ENCODE assay signal across 8 mouse cellular contexts in the genomic region with DNA sequence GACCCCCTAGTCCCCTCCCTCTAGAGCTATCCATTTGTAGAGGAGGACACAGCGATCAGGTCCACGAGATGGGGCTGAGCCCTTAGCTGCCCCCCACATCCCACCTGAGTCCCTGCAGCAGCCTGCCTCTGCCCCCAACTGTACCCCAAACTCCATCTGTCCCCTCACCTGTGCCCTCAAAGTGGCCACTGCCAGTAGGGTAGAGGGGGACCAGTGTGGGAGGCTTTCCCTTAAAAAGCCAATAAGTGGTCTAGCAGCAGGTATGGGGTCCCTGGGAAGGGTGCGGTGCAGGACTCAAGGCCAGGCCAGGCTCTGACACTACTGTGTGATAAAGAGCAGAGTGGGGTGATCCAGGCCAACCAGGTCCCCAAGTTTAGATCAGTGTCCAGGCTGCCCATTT. TPM values are rescaled to one million over a fixed set of nuclear protein-coding genes. Genes with fewer than 3 reads are reported as not detected.
DNase-seq lines count a peak whose midpoint lies in the region; ATAC-seq and TF ChIP-seq lines count a peak whose summit lies in the region.

No protein-coding gene starts in this region.

- peak overlapping the region; percentile 84 for H3K9ac ChIP-seq in kidney, postnatal 0 days (ENCODE audit: low read depth, low read length)
- no peak overlapping the region; the same call in 1 of the 2 replicates for H3K9ac ChIP-seq in forebrain, embryonic 11.5 days (ENCODE audit: low read length)
- H3K9ac ChIP-seq in liver, embryonic 13.5 days, result no peak overlapping the region; the same call in 1 of the 2 replicates

- H3K4me3 ChIP-seq in kidney, postnatal 0 days (replicated peaks; ENCODE audit: low read depth, low read length), result peak overlapping the region; percentile 67
- peak overlapping the region; percentile 15 for H3K4me3 ChIP-seq in bone marrow, adult 2 months (replicated peaks; ENCODE audit: control insufficient read depth, low read depth, low read length)
- peak overlapping the region; percentile 33 for H3K4me3 ChIP-seq in forebrain, embryonic 11.5 days (ENCODE audit: low read depth, low read length)
- H3K4me3 ChIP-seq in liver, embryonic 13.5 days (replicated peaks), result peak overlapping the region; percentile 58

- 0 out of 2 replicates have a peak overlapping the region, but pooled peaks have one; percentile 11 for H3K27ac ChIP-seq in kidney, postnatal 0 days
- no peak overlapping the region for H3K27ac ChIP-seq in bone marrow, adult 2 months (ENCODE audit: control insufficient read depth, insufficient read depth, low read depth, low read length, poor library complexity)
- H3K27ac ChIP-seq in forebrain, embryonic 11.5 days (ENCODE audit: low read depth, low read length), result no peak overlapping the region
- no peak overlapping the region for H3K27ac ChIP-seq in liver, embryonic 13.5 days

- H3K36me3 ChIP-seq in kidney, postnatal 0 days (ENCODE audit: insufficient read depth, low read length), result no peaks in the 10 kb centered on the region
- no peaks in the 10 kb centered on the region for H3K36me3 ChIP-seq in forebrain, embryonic 11.5 days (ENCODE audit: control insufficient read depth, insufficient read depth, low read length)
- no peaks in the 10 kb centered on the region for H3K36me3 ChIP-seq in liver, embryonic 13.5 days

- 33% methylated on average over 3 of the region's 3 CpGs for WGBS in kidney, postnatal 0 days
- 45% methylated on average over 3 of the region's 3 CpGs for WGBS in bone marrow, adult 2 months
- 37% methylated on average over 3 of the region's 3 CpGs for WGBS in forebrain, embryonic 11.5 days
- 42% methylated on average over 3 of the region's 3 CpGs for WGBS in liver, embryonic 13.5 days (ENCODE audit: insufficient replicate concordance)

- H3K27me3 ChIP-seq in kidney, postnatal 0 days (ENCODE audit: insufficient read depth, low read length), result no peaks in the 10 kb centered on the region
- H3K27me3 ChIP-seq in forebrain, embryonic 11.5 days (ENCODE audit: control insufficient read depth, insufficient read depth, low read length), result peaks cover 48% of the 10 kb centered on the region
- H3K27me3 ChIP-seq in liver, embryonic 13.5 days, result peaks cover 95% of the 10 kb centered on the region

- TF ChIP-seq CTCF in kidney, postnatal 0 days (IDR thresholded peaks at IDR 0.05; ENCODE audit: low read depth), result no peak
- TF ChIP-seq CTCF in bone marrow, adult 2 months (IDR thresholded peaks at IDR 0.05; ENCODE audit: control insufficient read depth, insufficient read depth, low read length), result no peak

- H3K4me1 ChIP-seq in kidney, postnatal 0 days (replicated peaks; ENCODE audit: insufficient read depth, low read length), result peaks cover 21% of the 10 kb centered on the region
- peaks cover 8% of the 10 kb centered on the region for H3K4me1 ChIP-seq in bone marrow, adult 2 months (ENCODE audit: control insufficient read depth, insufficient read depth, low read length)
- H3K4me1 ChIP-seq in forebrain, embryonic 11.5 days (replicated peaks; ENCODE audit: control insufficient read depth, insufficient read depth, low read length), result peaks cover 20% of the 10 kb centered on the region
- peaks cover 58% of the 10 kb centered on the region for H3K4me1 ChIP-seq in liver, embryonic 13.5 days (replicated peaks)

- DNase-seq in kidney, postnatal 0 days (ENCODE audit: low spot score), result no peak
- DNase-seq in kidney, postnatal 4 days, result no peak
- peak; percentile 51 for DNase-seq in forebrain, embryonic 11.5 days (ENCODE audit: low spot score)
- no peak for DNase-seq in liver, embryonic 13.5 days
- DNase-seq in B cell, adult 2 months, result no peak
- DNase-seq in ovary, postnatal 10 days (ENCODE audit: low spot score), result no peak

- H3K4me2 ChIP-seq in kidney, postnatal 0 days (ENCODE audit: low read length), result peak overlapping the region; percentile 89
- H3K4me2 ChIP-seq in forebrain, embryonic 11.5 days (ENCODE audit: low read depth, low read length, severe bottlenecking), result peak overlapping the region; percentile 55; the same call in 1 of the 2 replicates
- peak overlapping the region; percentile 67 for H3K4me2 ChIP-seq in liver, embryonic 13.5 days

- H3K9me3 ChIP-seq in kidney, postnatal 0 days (replicated peaks; ENCODE audit: low read length), result no peaks in the 10 kb centered on the region
- no peaks in the 10 kb centered on the region for H3K9me3 ChIP-seq in forebrain, embryonic 11.5 days (ENCODE audit: control insufficient read depth, low read length)
- no peaks in the 10 kb centered on the region for H3K9me3 ChIP-seq in liver, embryonic 13.5 days (replicated peaks)

- TF ChIP-seq POLR2A in bone marrow, adult 2 months (IDR thresholded peaks at IDR 0.05; ENCODE audit: borderline replicate concordance, control insufficient read depth, low read depth, low read length), result no peak

- no peak for ATAC-seq in kidney, postnatal 0 days (replicated peaks; ENCODE audit: low FRiP score, low read depth)
- ATAC-seq in forebrain, embryonic 11.5 days (replicated peaks; ENCODE audit: low FRiP score), result no peak
- no peak for ATAC-seq in liver, embryonic 13.5 days (ENCODE audit: low read depth)
- no peak for ATAC-seq in megakaryocyte-erythroid progenitor cell, adult 5-6 weeks (replicated peaks; ENCODE audit: low FRiP score, low TSS enrichment, poor library complexity, severe bottlenecking)

RNA-seq across cellular contexts. Expression of a gene that starts 28.1 kb away (rescaled TPM):
- 62.3 and 72.5 TPM in 2 replicates for polyA plus RNA-seq in kidney, postnatal 0 days (2015; fragmentation: Nextera tagmentation; extraction: Ambion mirVana)
- 5.1 and 14.5 TPM in 2 replicates for polyA plus RNA-seq in bone marrow, adult 2 months (2011; ENCODE audit: insufficient read depth, insufficient read length, low replicate concordance, missing spikeins)
- polyA plus RNA-seq in forebrain, embryonic 11.5 days (2014; fragmentation: Nextera tagmentation; extraction: Ambion mirVana), result 10.5 and 10.8 TPM in 2 replicates
- 9.8 and 9.9 TPM in 2 replicates for polyA plus RNA-seq in liver, embryonic 13.5 days (2015; fragmentation: Nextera tagmentation; extraction: Ambion mirVana)
- 10.6 and 15.9 TPM in 2 replicates for total RNA-seq in megakaryocyte-erythroid progenitor cell, adult 5-6 weeks (2014; fragmentation: Nextera tagmentation)
- 3.0 and 3.4 TPM in 2 replicates for total RNA-seq in megakaryocyte-erythroid progenitor cell, adult 5-6 weeks (2017)

RNA-seq across cellular contexts. Expression of a gene that starts 34.5 kb away (rescaled TPM):
- polyA plus RNA-seq in kidney, postnatal 0 days (2015; fragmentation: Nextera tagmentation; extraction: Ambion mirVana), result 62.4 and 68.6 TPM in 2 replicates
- 7.9 and 18.0 TPM in 2 replicates for polyA plus RNA-seq in bone marrow, adult 2 months (2011; ENCODE audit: insufficient read depth, insufficient read length, low replicate concordance, missing spikeins)
- polyA plus RNA-seq in forebrain, embryonic 11.5 days (2014; fragmentation: Nextera tagmentation; extraction: Ambion mirVana), result 2.8 and 3.3 TPM in 2 replicates
- 1.8 TPM in 2 replicates for polyA plus RNA-seq in liver, embryonic 13.5 days (2015; fragmentation: Nextera tagmentation; extraction: Ambion mirVana)
- 7.7 and 12.8 TPM in 2 replicates for total RNA-seq in megakaryocyte-erythroid progenitor cell, adult 5-6 weeks (2014; fragmentation: Nextera tagmentation)
- 7.4 and 7.5 TPM in 2 replicates for total RNA-seq in megakaryocyte-erythroid progenitor cell, adult 5-6 weeks (2017)

RNA-seq across cellular contexts. Expression of a gene that starts 38.5 kb away (rescaled TPM):
- polyA plus RNA-seq in kidney, postnatal 0 days (2015; fragmentation: Nextera tagmentation; extraction: Ambion mirVana), result 0.82 and 1.9 TPM in 2 replicates
- polyA plus RNA-seq in bone marrow, adult 2 months (2011; ENCODE audit: insufficient read depth, insufficient read length, low replicate concordance, missing spikeins), result not detected in 2 replicates
- 1.1 and 3.0 TPM in 2 replicates for polyA plus RNA-seq in forebrain, embryonic 11.5 days (2014; fragmentation: Nextera tagmentation; extraction: Ambion mirVana)
- 0.93 TPM in 1 of 2 replicates, not detected in the other for polyA plus RNA-seq in liver, embryonic 13.5 days (2015; fragmentation: Nextera tagmentation; extraction: Ambion mirVana)
- total RNA-seq in megakaryocyte-erythroid progenitor cell, adult 5-6 weeks (2014; fragmentation: Nextera tagmentation), result 4.0 TPM in 1 of 2 replicates, not detected in the other
- not detected in 2 replicates for total RNA-seq in megakaryocyte-erythroid progenitor cell, adult 5-6 weeks (2017)

RNA-seq across cellular contexts. Expression of a gene that starts 43.1 kb away (rescaled TPM):
- polyA plus RNA-seq in kidney, postnatal 0 days (2015; fragmentation: Nextera tagmentation; extraction: Ambion mirVana), result 1.9 and 2.1 TPM in 2 replicates
- polyA plus RNA-seq in bone marrow, adult 2 months (2011; ENCODE audit: insufficient read depth, insufficient read length, low replicate concordance, missing spikeins), result 3.4 and 4.3 TPM in 2 replicates
- polyA plus RNA-seq in forebrain, embryonic 11.5 days (2014; fragmentation: Nextera tagmentation; extraction: Ambion mirVana), result 3.0 and 3.5 TPM in 2 replicates
- 0.86 and 0.89 TPM in 2 replicates for polyA plus RNA-seq in liver, embryonic 13.5 days (2015; fragmentation: Nextera tagmentation; extraction: Ambion mirVana)
- total RNA-seq in megakaryocyte-erythroid progenitor cell, adult 5-6 weeks (2014; fragmentation: Nextera tagmentation), result 1.2 and 6.3 TPM in 2 replicates
- total RNA-seq in megakaryocyte-erythroid progenitor cell, adult 5-6 weeks (2017), result 0.11 and 2.6 TPM in 2 replicates

RNA-seq across cellular contexts. Expression of a gene that starts 43.1 kb away (rescaled TPM):
- 74.3 and 80.6 TPM in 2 replicates for polyA plus RNA-seq in kidney, postnatal 0 days (2015; fragmentation: Nextera tagmentation; extraction: Ambion mirVana)
- 14.6 and 23.0 TPM in 2 replicates for polyA plus RNA-seq in bone marrow, adult 2 months (2011; ENCODE audit: insufficient read depth, insufficient read length, low replicate concordance, missing spikeins)
- polyA plus RNA-seq in forebrain, embryonic 11.5 days (2014; fragmentation: Nextera tagmentation; extraction: Ambion mirVana), result 61.0 and 66.3 TPM in 2 replicates
- polyA plus RNA-seq in liver, embryonic 13.5 days (2015; fragmentation: Nextera tagmentation; extraction: Ambion mirVana), result 61.1 and 68.7 TPM in 2 replicates
- 12.3 and 31.4 TPM in 2 replicates for total RNA-seq in megakaryocyte-erythroid progenitor cell, adult 5-6 weeks (2014; fragmentation: Nextera tagmentation)
- 31.2 and 37.8 TPM in 2 replicates for total RNA-seq in megakaryocyte-erythroid progenitor cell, adult 5-6 weeks (2017)

Comparison
In these comparisons a context has a peak if more than half of its experiments do, and no peak if none do; other contexts are left out.
1. H3K4me3 ChIP-seq: peak in every context shown above with its lines; median percentile 67 in kidney, postnatal 0 days; 58 in liver, embryonic 13.5 days; 33 in forebrain, embryonic 11.5 days; 15 in bone marrow, adult 2 months.